Mouse (Mus musculus): ENCODE data around the gene Rdh9.
"Not testable (repeated sequence)": the region's sequence is repeated elsewhere in the genome, so short reads cannot be mapped to it uniquely, and the experiment has no call there.

Rdh9 gene

DNA sequence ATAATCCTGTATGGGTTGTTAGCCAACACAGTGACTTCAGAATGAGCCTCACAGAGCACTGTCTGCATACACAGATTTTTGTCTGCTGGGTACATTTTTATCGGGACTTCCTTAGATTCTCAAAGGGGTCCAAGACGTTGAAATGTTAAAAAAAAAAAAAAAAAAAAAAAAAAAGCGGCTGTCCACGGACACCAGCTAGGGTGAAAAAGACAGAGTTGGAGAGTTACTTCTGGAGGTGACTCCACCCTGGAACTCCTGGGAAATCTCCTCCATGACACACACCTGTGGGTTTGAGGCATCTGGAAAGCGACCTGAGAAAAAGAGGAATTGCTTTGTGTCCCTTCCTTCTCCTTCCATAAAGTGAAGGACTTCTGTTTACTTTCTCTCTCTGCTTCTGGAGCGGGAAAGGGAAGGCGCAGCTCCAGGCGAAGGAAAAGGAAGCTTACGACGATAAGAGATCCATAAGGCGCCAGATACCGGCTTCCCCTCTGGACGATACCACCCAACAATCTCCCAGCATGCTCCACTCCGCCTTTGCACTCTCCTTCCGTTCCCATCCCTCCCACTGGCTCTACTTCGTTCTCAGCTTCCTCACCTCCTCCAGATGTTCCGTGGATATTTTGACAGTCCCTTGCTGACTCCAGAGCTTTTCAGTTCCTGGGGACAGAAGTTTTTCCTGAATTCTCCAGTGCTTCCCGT, 20.3 kb upstream of the Rdh9 start:
- DNase-seq (ENCODE audit: low read depth, low spot score): peak; percentile 43

- no peak for DNase-seq (ENCODE audit: low read depth, low spot score)
These were observed 16.7 kb upstream of the Rdh9 start, which contains the start of the genes Rdh1 and Rdh16f1 for GRCm38 (mm10) chr10:127759181-127760110. Gene Rdh1, plus strand, starts transcription at chr10:127759721. Gene Rdh16f1, plus strand, starts transcription at chr10:127759787.

- DNase-seq (ENCODE audit: low read depth, low spot score): not testable (repeated sequence)
These were observed 13.3 kb upstream of the Rdh9 start for GRCm38 (mm10) chr10:127762926-127763325.

GRCm38 (mm10) chr10:127763914-127764680, 12.1 kb upstream of the Rdh9 start:
- DNase-seq (ENCODE audit: low read depth, low spot score): peak; percentile 67

- DNase-seq (ENCODE audit: low read depth, low spot score): no peak
These were observed 9.6 kb upstream of the Rdh9 start for GRCm38 (mm10) chr10:127766564-127766963.

GRCm38 (mm10) chr10:127782321-127782720, 6.1 kb downstream of the Rdh9 start:
- not testable (repeated sequence) for DNase-seq (ENCODE audit: low read depth, low spot score)

GRCm38 (mm10) chr10:127785411-127785810, 9.2 kb downstream of the Rdh9 start:
- DNase-seq (ENCODE audit: low read depth, low spot score): not testable (repeated sequence)

DNA sequence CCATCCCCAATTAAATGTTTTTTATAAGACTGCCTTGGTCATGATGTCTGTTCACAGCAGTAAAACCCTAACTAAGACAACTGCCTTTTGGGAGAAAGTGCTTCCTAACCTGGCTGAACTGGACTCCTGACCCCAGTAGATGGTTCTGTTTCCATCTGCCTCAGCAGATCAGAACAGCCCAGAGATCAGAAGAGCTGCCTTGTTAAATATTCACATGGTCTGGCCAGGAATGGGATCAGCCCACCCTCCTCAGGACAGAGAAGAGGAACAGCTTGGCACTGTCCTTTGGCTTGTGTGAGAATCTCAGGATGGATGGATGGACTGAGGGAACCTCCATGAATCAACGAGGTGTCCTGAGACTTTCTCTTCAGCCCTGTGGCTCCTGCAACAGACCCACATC, 23.1 kb downstream of the Rdh9 start:
- no peak for DNase-seq (ENCODE audit: low read depth, low spot score)

DNA sequence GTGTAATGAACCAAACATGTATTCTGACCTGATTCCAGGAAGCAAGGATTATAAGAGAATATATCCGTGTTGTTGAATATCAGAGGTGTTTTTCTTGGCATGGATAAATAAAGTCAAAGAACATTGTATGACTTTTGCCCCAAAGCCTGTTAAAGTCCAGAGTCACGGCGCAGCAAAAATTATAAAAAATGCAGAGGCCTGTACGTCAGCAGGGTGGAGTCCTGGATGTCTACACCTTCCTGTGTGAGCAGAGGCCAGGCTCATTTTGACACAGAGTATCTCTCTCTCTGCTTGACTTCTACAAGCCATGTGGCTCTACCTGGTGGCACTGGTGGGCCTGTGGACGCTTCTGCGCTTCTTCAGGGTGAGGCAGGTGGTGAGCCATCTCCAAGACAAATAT, 24.7 kb downstream of the Rdh9 start, which contains the start of gene Rdh16:
Rdh16 (plus strand) TSS at position 262 of the 400 bp plus-strand sequence.
- no peak for DNase-seq (ENCODE audit: low read depth, low spot score)

DNA sequence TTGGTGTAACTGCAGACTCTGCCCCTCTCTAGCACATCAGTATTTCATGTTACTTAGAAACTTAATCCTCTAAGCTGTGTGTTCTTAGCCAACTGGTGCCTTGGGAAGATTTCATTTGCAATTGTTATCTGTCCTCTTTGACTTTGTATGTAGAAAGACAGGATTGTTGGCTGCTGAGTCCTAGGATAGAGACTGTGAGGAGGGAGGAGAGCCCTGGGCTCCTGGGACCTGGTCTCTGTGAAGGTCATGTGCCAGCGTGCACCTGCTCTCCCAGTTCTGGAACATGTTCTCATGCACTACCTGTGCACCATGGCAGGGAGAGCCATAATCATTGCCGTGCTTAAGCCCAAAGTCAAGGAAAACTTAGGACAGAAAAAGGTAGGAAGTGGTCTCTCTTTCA, 25.4 kb downstream of the Rdh9 start:
- DNase-seq (ENCODE audit: low read depth, low spot score): no peak

GRCm38 (mm10) chr10:127802236-127802635, 26.1 kb downstream of the Rdh9 start:
- DNase-seq (ENCODE audit: low read depth, low spot score): no peak

GRCm38 (mm10) chr10:127804416-127804815, 28.2 kb downstream of the Rdh9 start:
- no peak for DNase-seq (ENCODE audit: low read depth, low spot score)

DNA sequence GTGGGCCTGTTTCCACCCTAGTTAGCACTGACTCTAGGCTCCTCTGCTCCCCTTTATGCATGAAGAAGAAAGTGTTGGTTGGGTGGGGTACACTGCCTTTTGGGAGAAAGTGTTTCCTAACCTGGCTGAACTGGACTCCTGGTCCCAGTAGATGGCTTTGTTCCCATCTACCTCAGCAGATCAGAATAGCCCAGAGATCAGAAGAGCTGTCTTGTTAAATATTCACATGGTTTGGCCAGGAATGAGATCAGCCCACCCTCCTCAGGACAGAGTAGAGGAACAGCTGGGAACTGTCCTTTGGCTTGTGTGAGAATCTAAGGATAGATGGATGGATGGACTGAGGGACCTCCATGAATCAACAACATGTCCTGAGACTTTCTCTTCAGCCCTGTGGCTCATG, 39.7 kb downstream of the Rdh9 start:
- no peak for DNase-seq (ENCODE audit: low read depth, low spot score)

GRCm38 (mm10) chr10:127817268-127817910, 41.2 kb downstream of the Rdh9 start:
- DNase-seq (ENCODE audit: low read depth, low spot score): not testable (repeated sequence)

GRCm38 (mm10) chr10:127821806-127822205, 45.6 kb downstream of the Rdh9 start:
- not testable (repeated sequence) for DNase-seq (ENCODE audit: low read depth, low spot score)

GRCm38 (mm10) chr10:127825386-127825785, 49.2 kb downstream of the Rdh9 start:
- peak; percentile 56 for DNase-seq (ENCODE audit: low read depth, low spot score)

- peak; percentile 8 for DNase-seq (ENCODE audit: low read depth, low spot score)
These were observed 52.9 kb downstream of the Rdh9 start for GRCm38 (mm10) chr10:127829121-127829520.

- DNase-seq (ENCODE audit: low read depth, low spot score): not testable (repeated sequence)
These were observed 58.0 kb downstream of the Rdh9 start for GRCm38 (mm10) chr10:127834186-127834585.

DNA sequence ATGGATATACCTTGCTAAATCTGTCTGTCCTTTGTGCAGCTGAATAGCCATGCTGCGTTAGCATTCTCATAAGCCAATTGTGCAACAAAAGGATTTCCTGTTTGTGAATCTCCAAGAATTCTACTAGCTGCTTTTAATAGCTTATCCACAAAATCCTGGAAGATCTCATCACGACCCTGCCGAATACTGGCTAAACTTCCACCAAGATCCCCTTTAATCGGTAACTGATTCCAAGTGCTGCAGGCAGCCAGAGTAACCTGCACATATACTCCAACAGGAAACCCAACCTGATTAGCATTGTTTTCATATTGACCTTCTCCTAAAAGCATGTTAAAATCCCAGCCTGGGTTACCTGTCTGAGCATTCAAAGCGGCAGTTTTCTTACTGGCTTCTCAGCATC, 59.1 kb downstream of the Rdh9 start:
- DNase-seq (ENCODE audit: low read depth, low spot score): no peak

GRCm38 (mm10) chr10:127837793-127838192, 61.6 kb downstream of the Rdh9 start:
- not testable (repeated sequence) for DNase-seq (ENCODE audit: low read depth, low spot score)

DNA sequence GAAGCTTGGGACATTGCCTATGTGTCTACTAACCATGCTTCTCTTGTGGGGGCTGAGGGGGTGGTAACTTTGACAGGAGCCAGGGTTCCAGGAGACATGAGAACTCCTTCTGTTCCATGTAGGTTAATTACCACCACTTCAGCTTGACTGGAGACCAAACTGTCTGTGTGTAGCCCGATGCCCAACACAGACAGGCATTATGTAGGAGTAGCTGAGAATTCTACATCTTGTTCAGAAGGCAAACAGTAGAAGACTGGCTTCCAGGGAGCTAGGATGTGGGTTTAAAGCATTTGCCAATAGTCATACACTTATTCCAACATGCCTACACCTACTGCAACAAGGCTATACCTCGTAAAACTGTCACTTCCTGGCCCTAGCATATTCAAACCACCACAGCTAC, 62.4 kb downstream of the Rdh9 start:
- peak; percentile 53 for DNase-seq (ENCODE audit: low read depth, low spot score)

Measured in brain, adult 2 months (tissue).